Mouse (Mus musculus): ENCODE results near the gene 4921524J17Rik. TPM values are rescaled to one million over a fixed set of nuclear protein-coding genes. Genes with fewer than 3 reads are reported as not detected.

The 4921524J17Rik gene
- total and polyA plus RNA-seq, 3 experiments, result 8.1 to 22.5 (median 18.3) TPM

DNA sequence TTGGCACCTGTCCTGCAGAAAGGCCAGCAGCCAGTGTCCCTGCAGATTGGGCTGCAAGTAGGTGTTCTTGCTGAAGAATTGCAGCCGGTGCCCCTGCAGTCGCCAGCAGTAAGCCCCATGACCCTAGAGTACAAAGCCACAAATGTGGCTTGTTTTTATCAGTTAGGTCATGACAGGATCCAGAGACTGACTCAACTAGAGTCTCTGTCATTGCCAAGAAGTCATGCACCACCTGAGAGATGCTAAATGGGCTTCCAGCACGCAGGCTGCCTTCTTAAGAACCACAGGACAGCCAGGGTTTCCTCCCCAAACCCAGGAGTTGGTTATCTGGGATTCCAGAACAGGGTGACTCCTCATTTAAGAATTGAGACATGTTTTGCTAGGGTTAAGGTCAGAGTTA lies 37.6 kb downstream of the 4921524J17Rik start:
- Histone ChIP-seq H3K4me3 (no peak overlapping the region), H3K9ac (ENCODE audit: low read depth, low read length) (no peak overlapping the region), H3K27me3 (ENCODE audit: control insufficient read depth, insufficient read depth, low read length) (no peaks in the 10 kb centered on the region), H3K79me2 (replicated peaks; ENCODE audit: control insufficient read depth, insufficient read depth, low read length) (no peaks in the 10 kb centered on the region), H3K27ac (no peak overlapping the region), H3K36me3 (ENCODE audit: control insufficient read depth, insufficient read depth, low read length) (no peaks in the 10 kb centered on the region), H3K4me1 (ENCODE audit: control insufficient read depth, insufficient read depth, low read length) (peaks cover 2% of the 10 kb centered on the region; the same call in 1 of the 2 replicates)
- intact Hi-C loops (cut with DNase I), result loop anchor here (5.0 kb wide), 3 partner anchors 33 to 83 kb away; no protein-coding TSS in a partner anchor
- 64% methylated on average over 3 of the region's 3 CpGs for WGBS
- DNase-seq, result no peak
- TF ChIP-seq EP300 (IDR thresholded peaks at IDR 0.05; ENCODE audit: insufficient read depth, low read depth, low read length), result no peak
- TF ChIP-seq POLR2A (IDR thresholded peaks at IDR 0.05; ENCODE audit: insufficient read depth, low read depth, low read length), result no peak
- no peak for TF ChIP-seq CTCF (IDR thresholded peaks at IDR 0.05)

DNA sequence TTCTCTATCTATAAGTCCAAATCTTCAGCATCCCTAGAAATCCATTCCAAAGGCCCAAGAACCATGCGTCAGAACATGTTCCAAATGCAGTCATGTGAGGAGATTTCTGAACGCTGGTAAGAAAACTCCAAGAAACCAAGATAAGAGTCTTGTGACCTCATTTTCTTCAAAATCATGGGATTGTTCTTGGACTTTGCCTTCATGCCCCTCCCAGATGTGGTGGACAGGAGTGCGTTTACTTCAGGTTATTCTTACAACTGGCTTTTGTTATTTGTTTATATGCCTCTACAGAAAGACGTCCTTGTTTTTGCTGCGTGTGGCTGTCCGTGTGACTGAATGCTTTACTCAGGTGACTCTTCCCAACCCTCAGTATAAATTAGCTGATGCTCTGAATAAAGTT lies 39.4 kb downstream of the 4921524J17Rik start:
- H3K9ac ChIP-seq (ENCODE audit: low read depth, low read length), result no peak overlapping the region
- 83% methylated on average over 6 of the region's 6 CpGs for WGBS
- no peaks in the 10 kb centered on the region for H3K27me3 ChIP-seq (ENCODE audit: control insufficient read depth, insufficient read depth, low read length)
- intact Hi-C loops (cut with DNase I), result no loop called here
- H3K4me1 ChIP-seq (ENCODE audit: control insufficient read depth, insufficient read depth, low read length), result peaks cover 2% of the 10 kb centered on the region; the same call in 1 of the 2 replicates
- DNase-seq, result no peak
- TF ChIP-seq EP300 (IDR thresholded peaks at IDR 0.05; ENCODE audit: insufficient read depth, low read depth, low read length), result no peak
- no peak for TF ChIP-seq CTCF (IDR thresholded peaks at IDR 0.05)
- TF ChIP-seq POLR2A (IDR thresholded peaks at IDR 0.05; ENCODE audit: insufficient read depth, low read depth, low read length), result no peak
- H3K27ac ChIP-seq, result no peak overlapping the region
- H3K36me3 ChIP-seq (ENCODE audit: control insufficient read depth, insufficient read depth, low read length), result no peaks in the 10 kb centered on the region
- no peaks in the 10 kb centered on the region for H3K79me2 ChIP-seq (replicated peaks; ENCODE audit: control insufficient read depth, insufficient read depth, low read length)
- H3K4me3 ChIP-seq, result no peak overlapping the region

DNA sequence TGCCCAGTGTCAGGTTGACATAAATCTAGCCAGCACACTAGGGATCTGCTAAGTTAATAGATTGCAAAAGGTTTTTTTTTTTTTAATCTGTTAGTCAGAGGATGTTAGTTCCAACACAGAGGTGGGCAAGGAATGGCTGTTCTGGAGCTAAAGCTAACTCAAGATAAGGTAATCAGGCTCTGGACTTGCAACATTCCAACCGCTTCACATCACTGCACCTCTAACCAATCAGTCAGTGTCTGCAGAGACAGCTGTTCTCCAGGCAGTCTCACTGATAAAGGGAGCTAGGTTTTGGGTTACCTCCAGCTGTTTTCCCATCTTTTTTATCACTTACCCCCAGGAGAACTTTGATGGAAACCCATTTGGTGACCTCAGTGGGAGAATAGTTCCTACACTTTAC lies 41.2 kb downstream of the 4921524J17Rik start:
- no peak overlapping the region for H3K4me3 ChIP-seq
- H3K36me3 ChIP-seq (ENCODE audit: control insufficient read depth, insufficient read depth, low read length), result no peaks in the 10 kb centered on the region
- H3K79me2 ChIP-seq (replicated peaks; ENCODE audit: control insufficient read depth, insufficient read depth, low read length), result no peaks in the 10 kb centered on the region
- H3K9ac ChIP-seq (ENCODE audit: low read depth, low read length), result no peak overlapping the region
- no peaks in the 10 kb centered on the region for H3K27me3 ChIP-seq (ENCODE audit: control insufficient read depth, insufficient read depth, low read length)
- no peak for DNase-seq
- 62% methylated on average over 1 of the region's 1 CpGs for WGBS
- no peaks in the 10 kb centered on the region for H3K4me1 ChIP-seq (ENCODE audit: control insufficient read depth, insufficient read depth, low read length)
- intact Hi-C loops (cut with DNase I), result no loop called here
- TF ChIP-seq CTCF (IDR thresholded peaks at IDR 0.05) (no peak), EP300 (IDR thresholded peaks at IDR 0.05; ENCODE audit: insufficient read depth, low read depth, low read length) (no peak), POLR2A (IDR thresholded peaks at IDR 0.05; ENCODE audit: insufficient read depth, low read depth, low read length) (no peak)
- no peak overlapping the region for H3K27ac ChIP-seq

DNA sequence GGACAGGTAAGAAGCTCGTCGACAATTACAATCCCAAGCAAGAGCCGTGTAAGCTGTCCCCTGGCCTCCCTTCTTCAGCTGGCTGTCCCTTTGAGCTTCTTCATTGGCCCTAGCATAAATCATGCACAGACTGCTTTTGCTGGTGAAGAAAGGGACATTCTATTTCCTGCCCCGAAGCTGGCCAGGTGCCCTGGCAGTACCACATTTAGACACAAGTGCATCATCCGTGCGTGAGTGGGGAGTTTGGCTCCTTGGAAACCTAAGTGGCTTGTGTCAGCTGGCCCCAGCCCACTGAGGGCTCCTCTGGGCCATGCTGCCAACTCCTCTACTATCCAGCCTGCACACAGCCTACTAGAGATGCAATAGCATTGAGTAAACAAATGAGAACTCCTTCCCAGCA lies 46.4 kb downstream of the 4921524J17Rik start, which contains the start of gene Mylk3:
TSS of gene Mylk3 (minus strand) at position 141 of the 400 bp plus-strand sequence.
- 51% methylated on average over 6 of the region's 6 CpGs for WGBS
- no peaks in the 10 kb centered on the region; the same call in 1 of the 2 replicates for H3K36me3 ChIP-seq (ENCODE audit: control insufficient read depth, insufficient read depth, low read length)
- peak within 1 kb of the TSS; percentile 47; the same call in 1 of the 2 replicates for H3K9ac ChIP-seq (ENCODE audit: low read depth, low read length)
- TF ChIP-seq CTCF (IDR thresholded peaks at IDR 0.05) (peak; percentile 37; the same call in 1 of the 2 replicates), EP300 (IDR thresholded peaks at IDR 0.05; ENCODE audit: insufficient read depth, low read depth, low read length) (0 out of 2 replicates have a peak, but pooled peaks have one; percentile 31), POLR2A (IDR thresholded peaks at IDR 0.05; ENCODE audit: insufficient read depth, low read depth, low read length) (peak; percentile 66)
- H3K4me1 ChIP-seq (ENCODE audit: control insufficient read depth, insufficient read depth, low read length), result peaks cover 5% of the 10 kb centered on the region
- intact Hi-C loops (cut with DNase I), result no loop called here
- H3K79me2 ChIP-seq (replicated peaks; ENCODE audit: control insufficient read depth, insufficient read depth, low read length), result no peaks in the 10 kb centered on the region
- DNase-seq, result peak; percentile 64 to 82
- H3K4me3 ChIP-seq, result peak within 1 kb of the TSS; percentile 24
- H3K27ac ChIP-seq, result peak within 1 kb of the TSS; percentile 65
- no peaks in the 10 kb centered on the region for H3K27me3 ChIP-seq (ENCODE audit: control insufficient read depth, insufficient read depth, low read length)

DNA sequence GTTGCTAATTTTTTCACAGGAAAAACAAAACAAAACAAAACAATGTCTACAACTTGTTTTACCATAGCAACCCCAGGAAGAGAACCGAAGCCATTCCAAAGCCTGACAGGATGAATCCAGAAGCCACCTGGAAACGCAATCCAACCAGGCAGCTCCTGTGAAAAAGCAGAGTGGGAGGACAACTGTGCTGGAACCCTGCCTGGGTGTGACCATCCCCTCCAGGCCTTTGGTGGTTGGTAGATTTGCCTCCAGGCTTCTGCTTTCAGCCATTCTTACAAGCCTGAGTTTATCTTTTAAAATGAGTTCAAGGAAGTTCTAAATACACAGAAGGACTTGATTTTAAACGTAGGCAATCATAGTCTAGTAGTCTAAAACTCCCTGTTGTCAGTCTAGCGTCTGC lies 50.7 kb downstream of the 4921524J17Rik start:
- intact Hi-C loops (cut with DNase I), result loop anchor here (5.0 kb wide), 1 partner anchor 140 kb away; no protein-coding TSS in a partner anchor
- Histone ChIP-seq H3K4me1 (ENCODE audit: control insufficient read depth, insufficient read depth, low read length) (peaks cover 6% of the 10 kb centered on the region), H3K9ac (ENCODE audit: low read depth, low read length) (peak overlapping the region; percentile 65), H3K79me2 (replicated peaks; ENCODE audit: control insufficient read depth, insufficient read depth, low read length) (no peaks in the 10 kb centered on the region), H3K4me3 (peak overlapping the region; percentile 35), H3K36me3 (ENCODE audit: control insufficient read depth, insufficient read depth, low read length) (no peaks in the 10 kb centered on the region; the same call in 1 of the 2 replicates), H3K27ac (peak overlapping the region; percentile 93), H3K27me3 (ENCODE audit: control insufficient read depth, insufficient read depth, low read length) (no peaks in the 10 kb centered on the region)
- TF ChIP-seq CTCF (IDR thresholded peaks at IDR 0.05) (no peak), EP300 (IDR thresholded peaks at IDR 0.05; ENCODE audit: insufficient read depth, low read depth, low read length) (no peak)
- WGBS, result 21% methylated on average over 4 of the region's 4 CpGs
- DNase-seq, result no peak

DNA sequence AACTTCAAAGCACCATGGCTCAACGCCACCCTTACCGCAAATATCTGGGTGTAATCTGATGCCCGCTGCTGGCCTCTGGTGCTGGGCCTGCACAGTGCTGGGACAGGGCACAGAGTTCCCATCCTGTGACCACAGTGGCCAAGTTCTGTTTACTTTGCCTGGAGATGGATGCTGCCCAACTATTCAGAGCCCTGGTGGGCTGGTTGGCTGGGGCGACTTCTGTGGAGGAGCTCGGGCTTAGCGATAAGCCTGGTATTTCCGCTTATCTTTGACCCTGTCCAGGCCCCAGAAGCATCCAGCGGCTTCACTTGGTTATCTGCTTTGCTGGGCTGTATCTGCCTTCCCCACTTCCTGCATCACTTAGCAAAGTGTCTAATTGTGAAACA lies 51.8 kb downstream of the 4921524J17Rik start:
- H3K27ac ChIP-seq, result peak overlapping the region; percentile 93
- DNase-seq, result peak in 1 of 2 experiments; percentile 89
- no peaks in the 10 kb centered on the region for H3K79me2 ChIP-seq (replicated peaks; ENCODE audit: control insufficient read depth, insufficient read depth, low read length)
- peak; percentile 83 for TF ChIP-seq EP300 (IDR thresholded peaks at IDR 0.05; ENCODE audit: insufficient read depth, low read depth, low read length)
- 0 out of 2 replicates have a peak, but pooled peaks have one; percentile 1 for TF ChIP-seq POLR2A (IDR thresholded peaks at IDR 0.05; ENCODE audit: insufficient read depth, low read depth, low read length)
- 0 out of 2 replicates have a peak, but pooled peaks have one; percentile 13 for TF ChIP-seq CTCF (IDR thresholded peaks at IDR 0.05)
- no peak overlapping the region for H3K4me3 ChIP-seq
- no peaks in the 10 kb centered on the region for H3K27me3 ChIP-seq (ENCODE audit: control insufficient read depth, insufficient read depth, low read length)
- intact Hi-C loops (cut with DNase I), result loop anchor here (5.0 kb wide), 1 partner anchor 141 kb away; no protein-coding TSS in a partner anchor
- H3K9ac ChIP-seq (ENCODE audit: low read depth, low read length), result no peak overlapping the region
- WGBS, result 14% methylated on average over 8 of the region's 8 CpGs
- H3K4me1 ChIP-seq (ENCODE audit: control insufficient read depth, insufficient read depth, low read length), result peaks cover 6% of the 10 kb centered on the region
- no peaks in the 10 kb centered on the region; the same call in none of the 2 replicates for H3K36me3 ChIP-seq (ENCODE audit: control insufficient read depth, insufficient read depth, low read length)
